Mouse (Mus musculus): ENCODE results near the gene Rnf207. TPM values are rescaled to one million over a fixed set of nuclear protein-coding genes. Genes with fewer than 3 reads are reported as not detected.

The Rnf207 gene
- polyA plus RNA-seq, 1 experiment = 7.1 TPM

DNA sequence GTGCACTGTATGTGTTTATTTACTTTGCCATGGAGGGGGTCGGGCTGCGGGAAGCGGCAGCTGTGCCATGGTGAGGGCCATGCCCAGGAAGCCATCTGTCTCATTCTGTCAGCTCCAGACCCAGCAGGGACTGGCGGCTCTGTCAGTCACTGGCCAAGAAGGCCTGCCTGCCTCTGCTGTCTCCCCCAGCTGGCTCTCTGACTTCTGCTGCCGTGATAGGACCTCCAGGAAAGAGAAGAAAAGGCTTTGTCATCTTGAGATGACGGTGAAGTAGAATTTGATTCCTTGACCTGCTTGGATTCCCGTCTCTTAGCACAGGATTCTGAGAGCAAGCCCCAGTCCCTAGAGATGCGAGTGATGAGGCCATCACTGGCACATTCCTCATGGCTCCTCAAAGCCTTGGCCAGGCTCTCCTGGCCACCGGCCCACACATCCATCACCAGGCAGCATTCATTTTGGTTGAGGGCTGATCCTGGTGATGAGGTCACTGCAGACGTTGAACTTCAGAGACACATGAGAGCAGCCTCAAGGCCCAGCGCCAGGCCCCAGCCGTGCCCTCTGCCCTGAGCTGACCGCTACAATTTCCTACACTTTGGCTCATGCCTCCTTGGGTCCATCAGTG is 50.9 kb downstream of the Rnf207 start:
- no peak for TF ChIP-seq CTCF (IDR thresholded peaks at IDR 0.05; ENCODE audit: borderline replicate concordance, extremely low read depth, insufficient read depth, insufficient read length)
- TF ChIP-seq POLR2A (IDR thresholded peaks at IDR 0.05; ENCODE audit: borderline replicate concordance, extremely low read depth, insufficient read depth, insufficient read length, poor library complexity, severe bottlenecking) = no peak
- peak; percentile 77 for DNase-seq (ENCODE audit: low read depth)

DNA sequence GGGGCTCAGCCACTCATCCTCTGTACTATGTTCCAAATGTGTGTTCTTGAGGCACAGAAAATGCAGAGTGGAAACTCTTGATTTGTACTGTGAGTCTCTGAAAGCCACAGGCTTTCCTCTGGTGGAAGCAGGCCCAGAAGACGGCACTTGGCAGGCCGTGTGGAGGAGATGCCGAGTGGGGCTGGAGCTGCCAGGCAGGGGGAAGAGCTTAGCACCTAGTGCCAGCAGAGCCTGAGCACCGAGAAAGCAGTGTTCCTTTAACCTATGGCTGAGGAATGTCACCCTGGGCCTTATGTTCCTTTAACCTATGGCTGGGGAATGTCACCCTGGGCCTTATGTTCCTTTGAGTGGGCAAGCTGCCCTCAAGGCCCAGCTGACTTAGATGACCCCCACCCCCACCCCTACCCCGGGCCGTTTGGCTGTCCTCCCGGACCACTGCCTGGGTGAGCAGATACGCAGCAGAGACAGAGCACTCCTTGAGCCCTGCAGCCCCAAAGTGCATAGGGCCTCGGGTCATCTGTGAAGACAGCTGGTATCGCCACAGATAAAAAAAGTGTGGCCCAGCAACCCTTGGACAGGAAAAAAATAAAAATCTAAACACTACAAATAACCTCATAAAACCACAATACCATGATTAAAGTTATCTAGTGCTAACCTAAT is 52.4 kb downstream of the Rnf207 start:
- peak; percentile 71 for DNase-seq (ENCODE audit: low read depth)
- no peak for TF ChIP-seq CTCF (IDR thresholded peaks at IDR 0.05; ENCODE audit: borderline replicate concordance, extremely low read depth, insufficient read depth, insufficient read length)
- no peak for TF ChIP-seq POLR2A (IDR thresholded peaks at IDR 0.05; ENCODE audit: borderline replicate concordance, extremely low read depth, insufficient read depth, insufficient read length, poor library complexity, severe bottlenecking)

DNA sequence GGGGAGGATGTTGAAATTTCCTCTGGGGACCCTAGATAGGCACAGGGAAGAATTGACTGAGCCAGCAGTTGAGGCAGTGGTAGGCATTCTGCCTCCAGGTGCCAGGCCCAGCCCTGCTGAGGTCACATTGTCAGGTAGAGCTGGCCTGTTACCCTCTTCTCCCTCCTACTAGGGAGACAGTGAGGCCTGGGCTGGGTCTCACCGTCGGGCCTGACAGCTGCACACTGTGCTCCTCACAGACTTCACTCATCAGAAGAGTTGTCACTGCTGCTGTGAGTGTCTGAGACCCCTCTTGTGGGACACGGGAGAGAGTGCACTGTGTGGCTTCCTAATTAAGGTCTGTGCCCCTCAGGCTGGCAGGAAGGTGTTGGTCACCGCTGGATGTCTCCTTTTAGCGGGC is 53.0 kb downstream of the Rnf207 start:
- DNase-seq (ENCODE audit: low read depth) = peak; percentile 7
- TF ChIP-seq CTCF (IDR thresholded peaks at IDR 0.05; ENCODE audit: borderline replicate concordance, extremely low read depth, insufficient read depth, insufficient read length) (no peak), POLR2A (IDR thresholded peaks at IDR 0.05; ENCODE audit: borderline replicate concordance, extremely low read depth, insufficient read depth, insufficient read length, poor library complexity, severe bottlenecking) (no peak)

DNA sequence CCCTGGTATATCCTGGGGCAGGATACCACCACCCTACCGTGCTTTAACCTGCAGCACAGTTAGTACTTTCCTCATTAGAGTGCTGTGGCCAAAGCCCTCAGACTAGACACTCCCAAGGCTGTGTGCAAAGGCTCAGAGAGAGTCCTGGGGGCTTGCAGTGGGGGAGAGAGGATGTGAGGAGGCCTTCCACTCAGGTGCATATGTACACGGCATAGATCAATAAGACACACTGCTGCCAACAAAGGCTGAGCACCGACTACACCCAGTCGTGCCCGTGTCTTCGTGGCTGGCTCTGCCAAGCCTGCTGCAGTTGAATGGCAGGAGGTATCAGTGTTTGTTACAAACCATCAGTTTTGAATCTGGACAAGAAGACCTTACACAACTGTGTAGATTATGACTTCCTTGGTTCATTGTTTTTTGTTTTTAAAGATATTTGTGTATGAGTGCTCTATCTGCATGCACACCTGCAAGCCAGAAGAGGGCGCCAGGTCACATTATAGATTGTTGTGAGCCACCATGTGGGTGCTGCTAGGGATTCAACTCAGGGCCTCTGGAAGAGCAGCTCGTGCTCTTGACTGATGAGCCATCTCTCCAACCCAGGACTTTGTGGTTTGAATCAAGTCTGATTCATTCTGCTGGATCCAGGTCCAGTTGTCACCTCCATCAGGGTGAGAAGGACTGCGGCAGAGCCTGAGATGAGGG is 53.8 kb downstream of the Rnf207 start:
- no peak for TF ChIP-seq POLR2A (IDR thresholded peaks at IDR 0.05; ENCODE audit: borderline replicate concordance, extremely low read depth, insufficient read depth, insufficient read length, poor library complexity, severe bottlenecking)
- TF ChIP-seq CTCF (IDR thresholded peaks at IDR 0.05; ENCODE audit: borderline replicate concordance, extremely low read depth, insufficient read depth, insufficient read length) = peak; percentile 20; the same call in 1 of the 2 replicates
- DNase-seq (ENCODE audit: low read depth) = no peak

GRCm38 (mm10) chr4:152264177-152264530 is 54.6 kb downstream of the Rnf207 start:
- DNase-seq (ENCODE audit: low read depth) = no peak

GRCm38 (mm10) chr4:152263512-152264176 is 55.1 kb downstream of the Rnf207 start:
- TF ChIP-seq CTCF (IDR thresholded peaks at IDR 0.05; ENCODE audit: borderline replicate concordance, extremely low read depth, insufficient read depth, insufficient read length) = no peak
- peak; percentile 15 for DNase-seq (ENCODE audit: low read depth)

More at GRCm38 (mm10) chr4:152264177-152264530, 54.6 kb downstream of the Rnf207 start:
- TF ChIP-seq CTCF (IDR thresholded peaks at IDR 0.05; ENCODE audit: borderline replicate concordance, extremely low read depth, insufficient read depth, insufficient read length) (no peak), POLR2A (IDR thresholded peaks at IDR 0.05; ENCODE audit: borderline replicate concordance, extremely low read depth, insufficient read depth, insufficient read length, poor library complexity, severe bottlenecking) (no peak)

- no peak for DNase-seq (ENCODE audit: low read depth)
- TF ChIP-seq CTCF (IDR thresholded peaks at IDR 0.05; ENCODE audit: borderline replicate concordance, extremely low read depth, insufficient read depth, insufficient read length) = no peak
- TF ChIP-seq POLR2A (IDR thresholded peaks at IDR 0.05; ENCODE audit: borderline replicate concordance, extremely low read depth, insufficient read depth, insufficient read length, poor library complexity, severe bottlenecking) = no peak
Measured at GRCm38 (mm10) chr4:152263089-152263488, 55.7 kb downstream of the Rnf207 start.

DNA sequence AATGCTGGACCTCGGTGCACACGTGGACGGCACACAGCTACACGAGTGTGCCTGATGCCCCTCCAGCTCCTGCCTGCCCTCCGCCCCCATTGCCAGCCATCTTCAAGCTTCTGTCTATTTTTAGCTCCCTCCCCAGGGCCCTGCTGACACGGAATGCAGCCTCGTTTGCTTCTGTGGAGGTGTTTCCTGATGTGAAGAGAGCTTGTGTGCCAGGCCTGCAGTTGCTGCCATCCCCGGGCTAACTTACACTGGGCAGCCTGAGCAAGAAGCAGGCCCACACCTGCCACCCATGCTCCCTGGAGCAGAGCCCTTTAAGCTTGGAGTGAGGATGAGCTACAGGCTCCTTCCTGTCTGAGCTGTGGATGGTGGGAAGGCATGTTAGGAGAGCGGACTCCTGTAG is 56.6 kb downstream of the Rnf207 start:
- DNase-seq (ENCODE audit: low read depth) = no peak
- no peak for TF ChIP-seq CTCF (IDR thresholded peaks at IDR 0.05; ENCODE audit: borderline replicate concordance, extremely low read depth, insufficient read depth, insufficient read length)
- no peak for TF ChIP-seq POLR2A (IDR thresholded peaks at IDR 0.05; ENCODE audit: borderline replicate concordance, extremely low read depth, insufficient read depth, insufficient read length, poor library complexity, severe bottlenecking)

DNA sequence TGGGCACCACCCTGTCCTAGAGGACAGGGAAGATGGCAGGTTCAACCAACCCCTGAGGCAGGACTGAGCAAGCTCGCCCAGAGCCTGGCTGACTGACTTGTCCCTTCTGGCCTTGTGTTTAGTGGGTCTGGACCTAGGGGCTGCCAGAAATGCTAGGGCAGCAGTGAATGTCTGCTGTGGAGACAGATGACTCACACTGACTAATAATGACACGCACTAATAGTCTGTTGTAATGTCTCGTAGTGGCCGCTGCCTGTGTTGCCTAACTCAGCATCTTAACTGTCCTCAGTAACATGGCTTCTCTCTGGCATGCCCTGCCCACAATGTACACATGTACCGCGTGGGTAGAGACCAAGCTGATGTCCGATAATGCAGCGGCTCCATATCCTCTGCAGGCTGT is 58.3 kb downstream of the Rnf207 start:
- DNase-seq (ENCODE audit: low read depth) = no peak
- no peak for TF ChIP-seq POLR2A (IDR thresholded peaks at IDR 0.05; ENCODE audit: borderline replicate concordance, extremely low read depth, insufficient read depth, insufficient read length, poor library complexity, severe bottlenecking)
- no peak for TF ChIP-seq CTCF (IDR thresholded peaks at IDR 0.05; ENCODE audit: borderline replicate concordance, extremely low read depth, insufficient read depth, insufficient read length)

GRCm38 (mm10) chr4:152257070-152257469 is 61.7 kb downstream of the Rnf207 start:
- peak; percentile 83 for DNase-seq (ENCODE audit: low read depth)
- no peak for TF ChIP-seq POLR2A (IDR thresholded peaks at IDR 0.05; ENCODE audit: borderline replicate concordance, extremely low read depth, insufficient read depth, insufficient read length, poor library complexity, severe bottlenecking)
- no peak for TF ChIP-seq CTCF (IDR thresholded peaks at IDR 0.05; ENCODE audit: borderline replicate concordance, extremely low read depth, insufficient read depth, insufficient read length)

Other genes starting within 250 kb of the Rnf207 start
- 14.0 and 18.6 TPM in 2 replicates for gene Plekhg5, start 246.5 kb downstream of the Rnf207 start, polyA plus RNA-seq (2012; rRNA removed)
- gene Tnfrsf25, start 203.1 kb downstream of the Rnf207 start, polyA plus RNA-seq (2012; rRNA removed) = 3.8 and 4.4 TPM in 2 replicates
- gene Espn, start 166.6 kb downstream of the Rnf207 start, polyA plus RNA-seq (2012; rRNA removed) = 0.38 and 0.48 TPM in 2 replicates
- gene Hes2, start 160.1 kb downstream of the Rnf207 start, polyA plus RNA-seq (2012; rRNA removed) = not detected in 2 replicates
- gene Acot7, start 140.9 kb downstream of the Rnf207 start, polyA plus RNA-seq (2012; rRNA removed) = 178 and 244 TPM in 2 replicates
- gene Gpr153, start 44.8 kb downstream of the Rnf207 start, polyA plus RNA-seq (2012; rRNA removed) = 31.2 and 44.3 TPM in 2 replicates
- 0.37 and 0.88 TPM in 2 replicates for gene Hes3, start 27.3 kb downstream of the Rnf207 start, polyA plus RNA-seq (2012; rRNA removed)
- 20.9 and 23.0 TPM in 2 replicates for gene Icmt, start 21.8 kb downstream of the Rnf207 start, polyA plus RNA-seq (2012; rRNA removed)
- gene Rpl22, start 6.7 kb upstream of the Rnf207 start, polyA plus RNA-seq (2012; rRNA removed) = 239 and 292 TPM in 2 replicates
- 22.1 and 47.3 TPM in 2 replicates for gene Chd5, start 19.7 kb upstream of the Rnf207 start, polyA plus RNA-seq (2012; rRNA removed)
- gene Nphp4, start 157.7 kb upstream of the Rnf207 start, polyA plus RNA-seq (2012; rRNA removed) = 7.9 and 10.0 TPM in 2 replicates
- 8.5 and 15.5 TPM in 2 replicates for gene Kcnab2, start 158.9 kb upstream of the Rnf207 start, polyA plus RNA-seq (2012; rRNA removed)

All from brain, embryonic 14.5 days (tissue).